Mouse (Mus musculus): ENCODE results near the gene Spag8. TPM values are rescaled to one million over a fixed set of nuclear protein-coding genes. Genes with fewer than 3 reads are reported as not detected.

Gene Spag8
- total RNA-seq, 1 experiment from 2014 or later, result not detected

DNA sequence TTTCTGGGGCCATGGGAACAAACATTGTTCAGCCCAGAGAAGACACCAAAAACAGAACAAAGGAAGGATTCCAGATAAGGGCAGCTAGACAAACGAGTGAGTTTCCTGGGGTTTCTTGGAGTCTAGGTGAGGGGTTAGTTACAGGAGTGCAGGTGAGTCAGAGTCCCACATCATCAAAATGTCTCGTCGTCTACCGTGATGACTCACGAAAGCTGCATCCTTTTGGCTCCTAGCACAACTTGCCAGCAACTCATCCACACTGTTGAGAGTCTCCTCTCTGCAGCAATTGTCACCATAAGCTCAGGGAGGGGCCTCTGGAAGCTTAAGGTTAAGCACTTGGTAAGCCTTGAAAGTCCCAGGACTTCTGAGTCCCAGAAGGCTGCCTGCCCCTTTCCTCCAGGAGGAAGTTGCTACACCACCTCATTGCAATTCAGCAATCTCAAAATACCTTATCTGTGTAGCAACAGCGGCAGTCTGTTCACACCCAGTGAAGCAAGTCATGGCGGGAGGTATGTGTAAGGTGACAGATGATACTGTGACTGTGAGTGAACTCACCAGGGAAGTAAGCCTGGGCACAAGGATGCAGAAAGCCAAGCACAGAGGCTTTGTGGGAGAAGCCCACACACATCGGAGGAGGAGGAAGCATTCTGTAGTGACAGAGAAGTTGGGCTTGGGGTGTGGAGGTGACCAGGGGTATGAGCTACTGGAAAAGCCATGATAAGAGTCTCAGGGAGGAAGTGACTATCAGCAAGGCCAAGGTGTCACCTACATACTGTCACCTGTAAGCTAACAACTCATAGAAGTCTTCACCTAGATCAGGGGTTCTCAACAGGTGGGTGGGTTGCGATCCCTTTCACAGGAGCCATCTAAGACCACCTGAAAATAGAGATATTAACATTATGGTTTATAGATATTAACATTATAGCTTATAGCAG, 48.4 kb downstream of the Spag8 start:
- ATAC-seq (replicated peaks; ENCODE audit: low read depth, poor library complexity, severe bottlenecking), result peak; percentile 92

DNA sequence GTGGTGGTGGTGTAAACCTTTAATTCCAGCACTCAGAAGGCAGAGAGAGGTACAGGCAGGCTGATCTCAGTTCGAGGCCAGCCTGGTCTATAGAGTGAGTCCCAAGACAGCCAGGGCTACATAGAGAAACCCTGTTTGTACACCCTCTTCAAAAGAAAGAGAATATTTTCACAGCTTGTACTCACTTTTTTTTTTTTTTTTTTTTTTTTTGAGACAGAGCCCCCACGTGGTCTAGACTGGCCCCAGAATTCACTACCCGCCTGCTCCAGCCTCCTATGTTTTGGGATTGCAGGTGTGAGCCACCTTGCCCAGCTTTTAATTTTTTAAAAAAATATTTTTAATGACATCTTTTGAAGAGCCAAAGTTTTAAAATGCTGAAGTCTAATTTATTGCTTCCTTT, 49.3 kb downstream of the Spag8 start:
- no peak for ATAC-seq (replicated peaks; ENCODE audit: low read depth, poor library complexity, severe bottlenecking)

Other genes with a start within 250 kb of the Spag8 start
- not detected in 2 replicates for gene Fam166b, start 224.5 kb downstream of the Spag8 start, total RNA-seq (2017)
- gene Tesk1, start 211.7 kb downstream of the Spag8 start, total RNA-seq (2017), result 4.8 and 8.2 TPM in 2 replicates
- gene Cd72, start 199.0 kb downstream of the Spag8 start, total RNA-seq (2017), result 20.8 and 33.3 TPM in 2 replicates
- gene Sit1, start 169.9 kb downstream of the Spag8 start, total RNA-seq (2017), result not detected in 2 replicates
- 50.5 and 62.2 TPM in 2 replicates for gene Ccdc107, start 160.7 kb downstream of the Spag8 start, total RNA-seq (2017)
- 46.1 and 64.5 TPM in 2 replicates for gene Arhgef39, start 153.9 kb downstream of the Spag8 start, total RNA-seq (2017)
- gene Car9, start 146.6 kb downstream of the Spag8 start, total RNA-seq (2017), result 7.3 and 8.3 TPM in 2 replicates
- gene Tpm2, start 129.8 kb downstream of the Spag8 start, total RNA-seq (2017), result 8.4 and 10.7 TPM in 2 replicates
- 20.5 and 22.7 TPM in 2 replicates for gene Creb3, start 91.3 kb downstream of the Spag8 start, total RNA-seq (2017)
- gene Tln1, start 90.9 kb downstream of the Spag8 start, total RNA-seq (2017), result 262 and 295 TPM in 2 replicates
- 14.4 and 35.2 TPM in 2 replicates for gene Rgp1, start 74.9 kb downstream of the Spag8 start, total RNA-seq (2017)
- gene Gba2, start 74.7 kb downstream of the Spag8 start, total RNA-seq (2017), result 10.2 and 11.8 TPM in 2 replicates
- gene Msmp, start 69.1 kb downstream of the Spag8 start, total RNA-seq (2017), result not detected in 2 replicates
- 0.39 and 0.96 TPM in 2 replicates for gene Npr2, start 21.7 kb downstream of the Spag8 start, total RNA-seq (2017)
- gene Hint2, start 2.9 kb upstream of the Spag8 start, total RNA-seq (2017), result 34.1 and 56.1 TPM in 2 replicates
- gene Tmem8b, start 15.4 kb upstream of the Spag8 start, total RNA-seq (2017), result 1.4 and 2.5 TPM in 2 replicates
- gene Fam221b, start 15.6 kb upstream of the Spag8 start, total RNA-seq (2017), result 0.55 and 0.92 TPM in 2 replicates
- not detected in 2 replicates for gene Olfr70, start 47.2 kb upstream of the Spag8 start, total RNA-seq (2017)
- not detected in 2 replicates for gene Olfr71, start 56.7 kb upstream of the Spag8 start, total RNA-seq (2017)
- gene Hrct1, start 73.6 kb upstream of the Spag8 start, total RNA-seq (2017), result not detected in 2 replicates
- gene Spaar, start 76.4 kb upstream of the Spag8 start, total RNA-seq (2017), result not detected in 2 replicates
- gene Olfr159, start 117.4 kb upstream of the Spag8 start, total RNA-seq (2017), result not detected in 2 replicates
- not detected in 2 replicates for gene Olfr156, start 170.3 kb upstream of the Spag8 start, total RNA-seq (2017)
- gene Olfr157, start 186.6 kb upstream of the Spag8 start, total RNA-seq (2017), result not detected in 2 replicates
- gene Olfr155, start 198.0 kb upstream of the Spag8 start, total RNA-seq (2017), result not detected in 2 replicates
- gene Reck, start 221.9 kb upstream of the Spag8 start, total RNA-seq (2017), result 0.82 and 1.9 TPM in 2 replicates

All from common myeloid progenitor, adult 5-6 weeks (primary cell).